Mouse (Mus musculus): Measurements from ENCODE around the gene Asphd1.

Gene Asphd1

GRCm38 (mm10) chr7:126949403-126949792, at the start of gene Asphd1:
Gene Asphd1, minus strand, starts transcription at chr7:126949582.
- peak; percentile 59 to 70 for DNase-seq (ENCODE audit: low spot score in 2 of 2)

- DNase-seq (ENCODE audit: low spot score in 2 of 2), result no peak
Measured at GRCm38 (mm10) chr7:126996449-126996848, 47.1 kb upstream of the Asphd1 start.

- no peak for DNase-seq (ENCODE audit: low spot score in 2 of 2)
Measured at GRCm38 (mm10) chr7:126988816-126989215, 39.4 kb upstream of the Asphd1 start.

- peak in 1 of 2 experiments; percentile 54 for DNase-seq (ENCODE audit: low spot score in 2 of 2)
Measured at GRCm38 (mm10) chr7:126986319-126986718, 36.9 kb upstream of the Asphd1 start.

GRCm38 (mm10) chr7:126984667-126985444, 35.5 kb upstream of the Asphd1 start:
- peak; percentile 55 to 58 for DNase-seq (ENCODE audit: low spot score in 2 of 2)

GRCm38 (mm10) chr7:126983113-126983512, 33.7 kb upstream of the Asphd1 start:
- no peak for DNase-seq (ENCODE audit: low spot score in 2 of 2)

- DNase-seq (ENCODE audit: low spot score in 2 of 2), result no peak
Measured at GRCm38 (mm10) chr7:126982054-126982453, 32.7 kb upstream of the Asphd1 start.

- DNase-seq (ENCODE audit: low spot score in 2 of 2), result no peak
Measured at GRCm38 (mm10) chr7:126981601-126982000, 32.2 kb upstream of the Asphd1 start.

- no peak for DNase-seq (ENCODE audit: low spot score in 2 of 2)
Measured at GRCm38 (mm10) chr7:126978841-126979240, 29.5 kb upstream of the Asphd1 start.

GRCm38 (mm10) chr7:126976878-126977459, 27.6 kb upstream of the Asphd1 start:
- DNase-seq (ENCODE audit: low spot score in 2 of 2), result no peak

- DNase-seq (ENCODE audit: low spot score in 2 of 2), result peak; percentile 86 to 96
Measured at GRCm38 (mm10) chr7:126975950-126976866, 26.8 kb upstream of the Asphd1 start, which contains the start of gene Cdiptos. Gene Cdiptos, minus strand, starts transcription at chr7:126976098.

- DNase-seq (ENCODE audit: low spot score in 2 of 2), result no peak
Measured at GRCm38 (mm10) chr7:126975893-126975949, 26.3 kb upstream of the Asphd1 start, which contains the start of gene Cdipt. Gene Cdipt, plus strand, starts transcription at chr7:126975914.

- no peak for DNase-seq (ENCODE audit: low spot score in 2 of 2)
Measured at GRCm38 (mm10) chr7:126975493-126975892, 26.1 kb upstream of the Asphd1 start.

- no peak for DNase-seq (ENCODE audit: low spot score in 2 of 2)
Measured at GRCm38 (mm10) chr7:126967361-126967760, 18.0 kb upstream of the Asphd1 start.

GRCm38 (mm10) chr7:126965568-126965967, 16.2 kb upstream of the Asphd1 start:
- DNase-seq (ENCODE audit: low spot score in 2 of 2), result no peak

- DNase-seq (ENCODE audit: low spot score in 2 of 2), result no peak
Measured at GRCm38 (mm10) chr7:126963548-126964286, 14.3 kb upstream of the Asphd1 start.

- DNase-seq (ENCODE audit: low spot score in 2 of 2), result no peak
Measured at GRCm38 (mm10) chr7:126961965-126962364, 12.6 kb upstream of the Asphd1 start.

GRCm38 (mm10) chr7:126961095-126961494, 11.7 kb upstream of the Asphd1 start:
- DNase-seq (ENCODE audit: low spot score in 2 of 2), result no peak

GRCm38 (mm10) chr7:126959780-126960179, 10.4 kb upstream of the Asphd1 start:
- DNase-seq (ENCODE audit: low spot score in 2 of 2), result no peak

GRCm38 (mm10) chr7:126955125-126955524, 5.7 kb upstream of the Asphd1 start:
- DNase-seq (ENCODE audit: low spot score in 2 of 2), result no peak

- DNase-seq (ENCODE audit: low spot score in 2 of 2), result no peak
Measured at GRCm38 (mm10) chr7:126952646-126953045, 3.3 kb upstream of the Asphd1 start.

- DNase-seq (ENCODE audit: low spot score in 2 of 2), result no peak
Measured at GRCm38 (mm10) chr7:126951741-126952140, 2.4 kb upstream of the Asphd1 start.

All from left cerebral cortex, adult 9 months (tissue).